Mouse (Mus musculus) megakaryocyte, embryonic 14.5 days (primary cell): ENCODE data around the gene Olfr455.

Experiments used
- FLI1 ChIP-seq: IDR thresholded peaks from 2 replicates; pipeline ENCODE4 v1.6.1; 2012; ENCODE audit warnings: low read length, inconsistent platforms, mixed read lengths
- GATA1 ChIP-seq: IDR thresholded peaks from 3 replicates; pipeline ENCODE4 v1.6.1; 2012; ENCODE audit warnings: mixed read lengths, low read length, inconsistent platforms, borderline replicate concordance

- no peak for TF ChIP-seq GATA1
- TF ChIP-seq FLI1 = no peak
These were observed 31.3 kb upstream of the Olfr455 start for GRCm38 (mm10) chr6:42578678-42579077.
